ENCODE assay signal across 20 mouse cellular contexts in genomic region chr11:86759886-86760285, GRCm38 (mm10). TPM values are rescaled to one million over a fixed set of nuclear protein-coding genes. Genes with fewer than 3 reads are reported as not detected.
A peak's percentile ranks its signal among the peaks of the same experiment; 100 is the strongest.
DNase-seq lines count a peak whose midpoint lies in the region; ATAC-seq and TF ChIP-seq lines count a peak whose summit lies in the region.
"Had no signal": no experiment of that assay in that cellular context is flagged by ENCODE, and none has a peak within 500 bp of the region (broad histone marks: within the 10 kb centered on the region; RNA-seq: fewer than 3 reads in every experiment).

No protein-coding gene starts in this region.

- no peak overlapping the region for H3K4me3 ChIP-seq in layer of hippocampus, adult 2 months
- no peak overlapping the region for H3K4me3 ChIP-seq in MEL (ENCODE audit: control insufficient read depth in 1 of 2, insufficient read depth in 1 of 2, low read depth in 2 of 2, low read length in 2 of 2)
- H3K4me3 ChIP-seq in liver, embryonic 14.5 days (ENCODE audit: insufficient read depth in 1 of 2, low read depth in 2 of 2, low read length in 2 of 2), result no peak overlapping the region
- H3K4me3 ChIP-seq: embryonic facial prominence, embryonic 15.5 days; forebrain, embryonic 15.5 days; heart, adult 2 months; heart, embryonic 15.5 days; hindbrain, embryonic 12.5 days had no signal

- ATAC-seq in liver, embryonic 14.5 days (ENCODE audit: insufficient read depth), result no peak
- ATAC-seq: forebrain, embryonic 15.5 days; hindbrain, postnatal 0 days had no signal

- peaks cover 16 to 25% of the 10 kb centered on the region in 2 experiments for H3K4me1 ChIP-seq in MEL (ENCODE audit: control insufficient read depth in 1 of 2, insufficient read depth in 2 of 2, low read length in 2 of 2)
- peaks cover 24% of the 10 kb centered on the region in 2 experiments for H3K4me1 ChIP-seq in liver, embryonic 14.5 days (replicated peaks; ENCODE audit: control insufficient read depth in 2 of 2, insufficient read depth in 2 of 2, low read length in 1 of 2)

- H3K9ac ChIP-seq in MEL (ENCODE audit: control insufficient read depth, low read depth, low read length, poor library complexity, severe bottlenecking), result peak overlapping the region; percentile 88; the same call in 1 of the 2 replicates
- H3K9ac ChIP-seq in liver, embryonic 14.5 days (replicated peaks), result no peak overlapping the region
- H3K9ac ChIP-seq: embryonic facial prominence, embryonic 15.5 days; forebrain, embryonic 15.5 days; heart, embryonic 15.5 days; hindbrain, embryonic 12.5 days had no signal

- intact Hi-C loops in heart, postnatal 10 days (cut with DNase I), result loop anchor here (5.0 kb wide), 2 partner anchors 37 to 77 kb away; no protein-coding TSS in a partner anchor

- peaks cover 5 to 33% of the 10 kb centered on the region in 2 experiments for H3K36me3 ChIP-seq in MEL (ENCODE audit: control insufficient read depth in 1 of 2, insufficient read depth in 2 of 2, low read length in 2 of 2)
- peaks cover 4% of the 10 kb centered on the region for H3K36me3 ChIP-seq in liver, embryonic 14.5 days (replicated peaks; ENCODE audit: control insufficient read depth, insufficient read depth, low read depth)
- H3K36me3 ChIP-seq: embryonic facial prominence, embryonic 15.5 days; forebrain, embryonic 15.5 days; G1E; heart, embryonic 15.5 days; hindbrain, embryonic 12.5 days had no signal

- DNase-seq in layer of hippocampus, adult 2 months (ENCODE audit: low spot score in 2 of 2), result no peak
- no peak for DNase-seq in layer of hippocampus, adult 18-20 months (ENCODE audit: low spot score in 2 of 2)
- peak; percentile 71 for DNase-seq in 3T3-L1 (ENCODE audit: low read depth, low spot score)
- DNase-seq in MEL (ENCODE audit: low read depth, low spot score), result peak; percentile 58
- DNase-seq in liver, embryonic 14.5 days (ENCODE audit: low read depth in 3 of 3, low spot score in 3 of 3), result no peak
- no peak for DNase-seq in heart, postnatal 10 days
- DNase-seq in embryo, embryonic 11 days, result no peak
- DNase-seq in yolk sac, embryonic 10.5 days (ENCODE audit: low spot score), result no peak
- DNase-seq: adrenal gland, postnatal 25 days; cerebellum, adult 18-20 months; cerebellum, postnatal 10 days; gastrocnemius, postnatal 10 days; heart, adult 2 months; heart, postnatal 36 days had no signal

- peak overlapping the region; percentile 96; the same call in 1 of the 2 replicates for H3K4me2 ChIP-seq in liver, embryonic 14.5 days (ENCODE audit: low read depth)
- H3K4me2 ChIP-seq: embryonic facial prominence, embryonic 15.5 days; forebrain, embryonic 15.5 days; heart, embryonic 15.5 days; hindbrain, embryonic 12.5 days had no signal

- WGBS in liver, embryonic 14.5 days (ENCODE audit: insufficient replicate concordance), result 70% methylated on average over 2 of the region's 2 CpGs

- H3K27me3 ChIP-seq in MEL (ENCODE audit: control insufficient read depth in 1 of 2, insufficient read depth in 2 of 2, low read length in 2 of 2), result no peaks in the 10 kb centered on the region
- H3K27me3 ChIP-seq in liver, embryonic 14.5 days (ENCODE audit: control insufficient read depth, insufficient read depth, low read length), result no peaks in the 10 kb centered on the region
- H3K27me3 ChIP-seq: embryonic facial prominence, embryonic 15.5 days; forebrain, embryonic 15.5 days; heart, embryonic 15.5 days; hindbrain, embryonic 12.5 days had no signal

- no peak for TF ChIP-seq POLR2A in MEL (IDR thresholded peaks at IDR 0.05; ENCODE audit: control insufficient read depth in 1 of 2, insufficient read depth in 1 of 2, low read depth in 1 of 2, low read length in 2 of 2, poor library complexity in 1 of 2)

- TF ChIP-seq EP300 in MEL (IDR thresholded peaks at IDR 0.05; ENCODE audit: low read depth in 1 of 2, low read length in 2 of 2), result no peak
- no peak for TF ChIP-seq EP300 in liver, embryonic 14.5 days (IDR thresholded peaks at IDR 0.05; ENCODE audit: low read depth)

- H3K27ac ChIP-seq in layer of hippocampus, adult 2 months, result 0 out of 2 replicates have a peak overlapping the region, but pooled peaks have one; percentile 100
- H3K27ac ChIP-seq in MEL (ENCODE audit: control insufficient read depth, low read depth, low read length), result peak overlapping the region; percentile 99
- H3K27ac ChIP-seq in liver, embryonic 14.5 days, result peak overlapping the region; percentile 92
- H3K27ac ChIP-seq: embryonic facial prominence, embryonic 15.5 days; forebrain, embryonic 15.5 days; hindbrain, embryonic 12.5 days had no signal

- peaks cover 25% of the 10 kb centered on the region for H3K79me2 ChIP-seq in MEL (ENCODE audit: control insufficient read depth, insufficient read depth, low read length, poor library complexity)

- no peak for TF ChIP-seq RAD21 in MEL (IDR thresholded peaks at IDR 0.05; ENCODE audit: low read depth, low read length)

- no peak for TF ChIP-seq CTCF in layer of hippocampus, adult 2 months (conservative IDR thresholded peaks at IDR 0.05)
- TF ChIP-seq CTCF in MEL (IDR thresholded peaks at IDR 0.05 in 2 of 3, conservative IDR thresholded peaks at IDR 0.05 in 1 of 3; ENCODE audit: control insufficient read depth in 1 of 3, insufficient read depth in 1 of 3, low read depth in 2 of 3, low read length in 3 of 3, poor library complexity in 1 of 3, severe bottlenecking in 1 of 3), result no peak
- TF ChIP-seq CTCF in liver, embryonic 14.5 days (IDR thresholded peaks at IDR 0.05; ENCODE audit: low read depth), result no peak

- H3K9me3 ChIP-seq in MEL (replicated peaks; ENCODE audit: insufficient read depth, low read length), result no peaks in the 10 kb centered on the region
- H3K9me3 ChIP-seq in liver, embryonic 14.5 days (ENCODE audit: control insufficient read depth, low read length), result no peaks in the 10 kb centered on the region
- H3K9me3 ChIP-seq: embryonic facial prominence, embryonic 15.5 days; forebrain, embryonic 15.5 days; G1E; heart, embryonic 15.5 days; hindbrain, embryonic 12.5 days had no signal

TF ChIP-seq in MEL, 35 proteins besides CTCF, POLR2A, EP300 and RAD21:
- TF ChIP-seq RCOR1 (IDR thresholded peaks at IDR 0.05; ENCODE audit: low read depth, low read length) (0 out of 2 replicates have a peak, but pooled peaks have one; percentile 8), JUND (IDR thresholded peaks at IDR 0.05; ENCODE audit: low read depth, low read length) (peak; percentile 42; the same call in 1 of the 2 replicates), POLR2AphosphoS5 (IDR thresholded peaks at IDR 0.05; ENCODE audit: borderline replicate concordance, low read depth, low read length) (no peak), MYC (IDR thresholded peaks at IDR 0.05; ENCODE audit: low read depth, low read length) (no peak), MAX (IDR thresholded peaks at IDR 0.05; ENCODE audit: low read length) (0 out of 2 replicates have a peak, but pooled peaks have one; percentile 29), GATA1 (IDR thresholded peaks at IDR 0.05; ENCODE audit: low read depth, low read length) (peak; percentile 59), ETS1 (IDR thresholded peaks at IDR 0.05; ENCODE audit: low read depth, low read length) (peak; percentile 27; the same call in 1 of the 2 replicates)

RNA-seq across cellular contexts. Expression of gene Cltc, which starts 2.5 kb away (rescaled TPM):
- total RNA-seq in layer of hippocampus, adult 2 months (2021), result 100 to 1,000 TPM; 447 to 456 TPM
- 100 to 1,000 TPM; 434 to 477 TPM for total RNA-seq in layer of hippocampus, adult 18-20 months (2021)
- 205 and 269 TPM in 2 replicates for total RNA-seq in MEL (2012; rRNA removed)
- 100 to 1,000 TPM; 149 to 300 TPM for polyA plus RNA-seq in MEL (2012; ENCODE audit: insufficient read depth in 1 of 2, insufficient read length in 2 of 2, low read depth in 1 of 2, low replicate concordance in 2 of 2, missing spikeins in 1 of 2)
- 66.9 and 70.0 TPM in 2 replicates for polyA plus RNA-seq in liver, embryonic 14.5 days (2012; rRNA removed)
- polyA plus RNA-seq in liver, embryonic 14.5 days (2014; fragmentation: Nextera tagmentation; extraction: Ambion mirVana), result 95.9 and 109 TPM in 2 replicates
- 100 to 1,000 TPM; 210 to 211 TPM for total RNA-seq in heart, postnatal 10 days (2021)

RNA-seq across cellular contexts. Expression of gene Dhx40, which starts 47.7 kb away (rescaled TPM):
- 10 to 100 TPM; 26.6 to 31.7 TPM for total RNA-seq in layer of hippocampus, adult 2 months (2021)
- 10 to 100 TPM; 25.7 to 28.9 TPM for total RNA-seq in layer of hippocampus, adult 18-20 months (2021)
- 15.5 and 16.1 TPM in 2 replicates for total RNA-seq in MEL (2012; rRNA removed)
- polyA plus RNA-seq in MEL (2012; ENCODE audit: insufficient read depth in 1 of 2, insufficient read length in 2 of 2, low read depth in 1 of 2, low replicate concordance in 2 of 2, missing spikeins in 1 of 2), result 10 to 100 TPM in 1 of 2 experiments, not detected in 1; 10.1 TPM
- 2.5 and 3.9 TPM in 2 replicates for polyA plus RNA-seq in liver, embryonic 14.5 days (2012; rRNA removed)
- 8.0 and 8.2 TPM in 2 replicates for polyA plus RNA-seq in liver, embryonic 14.5 days (2014; fragmentation: Nextera tagmentation; extraction: Ambion mirVana)
- total RNA-seq in heart, postnatal 10 days (2021), result 10 to 100 TPM; 19.7 to 21.5 TPM

Comparison
In these comparisons a context has a peak if more than half of its experiments do, and no peak if none do; other contexts are left out.
1. DNase-seq: peak in 3T3-L1 (single experiment) and MEL (single experiment); none in layer of hippocampus, adult 2 months (0 of 2), layer of hippocampus, adult 18-20 months (0 of 2), liver, embryonic 14.5 days (0 of 3), heart, postnatal 10 days (0 of 2), embryo, embryonic 11 days (single experiment) and yolk sac, embryonic 10.5 days (single experiment).
2. Peak in every context shown above with its lines, with median percentiles within 50 percentile points of each other: H3K27ac ChIP-seq.